Mouse (Mus musculus): ENCODE measurements around the gene Pigyl. TPM values are rescaled to one million over a fixed set of nuclear protein-coding genes. Genes with fewer than 3 reads are reported as not detected.
A peak's percentile ranks its signal among the peaks of the same experiment; 100 is the strongest.

Pigyl gene
- 10 to 100 TPM; 48.6 to 53.6 (median 50.1) TPM for total RNA-seq (2022)

DNA sequence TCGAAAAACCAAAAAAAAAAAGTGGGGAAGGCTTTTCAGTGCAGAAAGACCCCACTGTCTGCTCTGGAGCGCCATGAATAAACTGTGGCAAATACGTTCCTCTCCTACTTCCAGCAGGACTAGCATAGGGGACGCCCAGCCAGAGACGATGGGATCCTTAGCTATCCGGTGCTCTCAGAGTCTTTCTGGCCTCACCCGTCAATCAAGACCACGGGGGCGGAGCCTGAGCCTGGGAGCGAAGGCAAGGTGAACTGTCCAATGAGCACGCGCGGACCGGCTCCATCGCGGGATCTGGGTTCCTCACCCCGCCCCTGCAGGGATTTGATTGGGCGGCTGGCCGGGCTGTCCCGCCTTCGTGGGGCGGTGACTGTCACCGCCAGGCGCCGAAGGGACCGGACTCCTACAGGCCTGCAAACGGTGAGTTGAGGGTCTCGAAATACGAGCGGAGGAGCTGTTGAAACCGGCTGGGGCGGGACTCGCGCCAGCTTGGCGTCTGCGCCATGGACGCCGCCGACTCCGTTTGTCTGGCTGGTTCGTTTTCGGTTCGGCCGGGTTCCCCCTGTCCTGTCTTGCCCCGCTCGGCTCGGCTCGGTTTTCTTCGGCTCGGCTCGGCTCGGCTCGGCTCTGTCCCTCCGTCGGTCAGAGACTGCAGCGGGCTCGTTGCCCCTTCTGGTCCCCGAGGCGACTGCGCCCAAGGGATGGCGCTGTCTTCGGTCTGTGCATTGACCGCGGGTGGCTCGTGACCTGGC is at the start of gene Pigyl:
Gene Pigyl (plus strand): TSS at position 350 of the 749 bp plus-strand sequence.
- DNase-seq (ENCODE audit: low spot score) = peak; percentile 98

DNA sequence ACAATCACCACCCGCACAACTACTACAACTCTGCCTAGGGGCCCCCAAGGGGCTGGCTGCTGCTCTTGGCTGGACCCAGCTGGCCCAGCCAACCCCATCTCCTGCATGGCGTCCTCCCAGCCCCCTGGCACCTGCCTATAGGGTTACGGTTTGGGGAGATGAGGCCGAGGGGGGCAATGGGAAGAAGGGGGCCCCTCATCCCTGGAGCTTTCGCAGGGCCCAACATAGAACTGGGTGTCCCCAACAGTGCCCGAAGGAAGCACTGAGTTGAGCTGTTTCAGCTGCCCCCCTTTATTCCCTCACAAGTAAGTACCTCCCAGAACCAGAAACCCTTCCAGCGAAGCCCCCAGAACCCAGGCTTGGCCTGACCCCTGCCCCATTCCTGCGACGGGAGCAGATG is 48.5 kb upstream of the Pigyl start:
- DNase-seq (ENCODE audit: low spot score) = no peak

DNA sequence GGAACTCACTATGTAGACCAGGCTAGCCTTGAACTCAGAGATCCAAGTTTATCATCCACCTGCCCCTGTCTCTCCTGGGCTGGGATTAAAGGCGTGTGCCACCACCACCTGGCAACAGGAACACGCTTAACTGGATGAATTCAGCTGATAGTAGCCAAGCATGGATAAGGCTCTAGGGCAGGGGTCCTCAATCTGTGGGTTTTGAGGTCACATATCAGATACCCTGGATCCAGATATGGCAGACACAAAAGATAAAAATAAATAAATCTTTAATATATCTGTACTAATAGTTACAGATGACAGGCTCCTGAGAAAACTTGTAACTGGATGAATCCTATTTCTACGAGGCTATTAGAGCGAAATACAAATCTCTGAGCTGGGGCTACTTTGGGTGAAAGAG is 41.0 kb upstream of the Pigyl start:
- DNase-seq (ENCODE audit: low spot score) = no peak

DNA sequence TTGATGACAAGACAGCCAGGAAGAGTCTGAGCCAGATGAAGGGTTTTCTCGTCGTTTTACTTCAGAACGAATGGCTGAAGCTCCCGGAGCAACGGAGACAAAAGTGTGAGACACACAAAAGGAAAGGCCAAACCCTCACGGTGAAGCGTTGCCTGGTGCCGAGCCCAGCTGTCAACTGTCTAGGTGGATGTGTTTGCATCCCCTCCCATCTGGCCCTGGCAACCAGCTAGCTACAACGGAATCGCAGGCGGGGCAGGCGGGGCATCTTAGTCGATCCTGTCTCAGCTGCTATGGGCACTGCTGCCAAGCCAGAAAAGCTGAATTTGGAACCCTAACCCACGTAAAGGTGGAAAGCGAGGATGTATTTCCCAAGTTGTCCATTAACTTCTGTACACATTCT is 40.6 kb upstream of the Pigyl start:
- DNase-seq (ENCODE audit: low spot score) = no peak

DNA sequence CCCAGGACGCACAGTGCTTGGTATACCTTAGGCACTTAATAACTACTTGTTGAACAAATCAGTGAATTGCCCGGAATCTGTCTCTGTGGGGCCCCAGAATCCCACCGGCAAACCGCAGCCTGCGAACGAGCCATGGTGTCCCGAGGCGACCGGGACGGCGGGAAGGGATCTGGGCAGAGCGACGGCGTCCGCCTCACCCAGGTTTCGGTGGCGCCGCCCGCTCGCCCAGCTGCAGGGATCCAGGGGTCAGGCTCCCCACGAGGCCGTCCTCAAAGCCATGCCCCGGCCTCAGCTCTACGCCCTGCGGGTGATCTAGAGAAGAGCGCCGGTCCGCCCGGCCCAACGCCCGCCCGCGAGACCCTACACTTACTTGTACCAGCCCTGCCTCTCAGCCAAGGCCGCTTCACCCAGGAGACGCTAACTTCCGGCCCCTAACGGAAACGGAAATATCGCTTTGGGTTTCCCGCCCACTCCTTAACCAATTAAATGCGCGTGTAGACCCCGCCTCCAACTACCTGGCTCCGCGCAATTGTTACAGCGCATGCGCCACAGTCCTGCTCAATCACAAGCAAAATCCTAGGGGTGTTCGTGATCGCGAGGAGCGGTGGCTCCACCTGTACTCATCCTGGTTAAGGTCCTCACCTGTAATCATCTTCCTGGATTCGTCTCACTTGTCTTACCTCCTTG is 39.8 kb upstream of the Pigyl start, which contains the start of gene Elof1:
Gene Elof1 (minus strand): TSS at position 433 of the 687 bp plus-strand sequence.
- DNase-seq (ENCODE audit: low spot score) = peak; percentile 96

DNA sequence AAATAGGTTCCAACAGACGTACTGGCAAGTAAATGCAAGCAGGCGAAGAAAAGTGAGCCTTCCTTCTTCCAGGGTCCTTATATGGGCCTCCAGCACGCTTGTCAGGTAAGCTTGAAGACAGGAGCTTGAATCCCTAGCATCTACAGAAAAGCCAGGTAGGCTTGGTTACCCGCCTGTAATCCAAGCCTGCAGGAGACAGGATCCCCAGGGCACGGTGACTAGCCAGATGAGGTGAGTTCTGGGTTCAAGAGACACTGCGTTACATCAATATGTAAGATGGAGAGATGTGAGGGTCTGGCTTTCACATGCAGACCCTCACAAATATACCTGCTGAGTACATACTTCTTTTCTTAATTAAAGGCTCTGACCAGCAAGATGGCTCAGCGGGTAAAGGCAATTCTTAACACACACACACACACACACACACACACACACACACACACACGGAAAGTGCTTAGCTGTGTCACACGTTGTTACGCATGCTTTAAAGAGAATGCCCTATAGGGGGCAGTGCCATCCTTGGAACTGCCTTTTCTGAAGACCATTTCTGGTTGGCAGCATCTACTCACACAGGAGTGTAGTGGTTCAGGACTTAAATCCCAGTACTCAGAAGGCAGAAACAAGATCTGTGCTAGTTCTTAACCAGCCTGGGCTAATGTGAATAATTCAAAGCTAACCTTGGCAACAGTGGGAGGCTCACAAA is 38.7 kb upstream of the Pigyl start:
- no peak for DNase-seq (ENCODE audit: low spot score)

DNA sequence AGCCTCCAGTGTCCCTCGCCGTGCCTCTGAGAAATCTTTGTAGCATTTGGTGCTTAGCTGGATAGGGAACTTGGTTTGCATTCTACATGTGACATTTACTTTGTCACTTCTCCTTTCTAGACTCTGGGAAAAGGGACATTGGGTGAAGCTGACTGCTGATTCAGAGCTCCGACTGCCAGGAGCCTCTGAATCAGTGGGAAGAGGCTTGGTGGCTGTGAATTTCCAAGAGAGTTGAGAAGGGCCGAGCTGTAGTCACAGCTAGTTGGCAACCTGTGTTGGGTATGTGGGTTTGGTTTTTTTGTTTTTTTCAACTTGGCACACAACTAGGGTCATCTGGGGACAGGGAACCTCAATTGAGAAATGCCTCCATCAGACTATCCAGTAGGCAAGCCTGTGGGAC is 37.1 kb upstream of the Pigyl start:
- no peak for DNase-seq (ENCODE audit: low spot score)

DNA sequence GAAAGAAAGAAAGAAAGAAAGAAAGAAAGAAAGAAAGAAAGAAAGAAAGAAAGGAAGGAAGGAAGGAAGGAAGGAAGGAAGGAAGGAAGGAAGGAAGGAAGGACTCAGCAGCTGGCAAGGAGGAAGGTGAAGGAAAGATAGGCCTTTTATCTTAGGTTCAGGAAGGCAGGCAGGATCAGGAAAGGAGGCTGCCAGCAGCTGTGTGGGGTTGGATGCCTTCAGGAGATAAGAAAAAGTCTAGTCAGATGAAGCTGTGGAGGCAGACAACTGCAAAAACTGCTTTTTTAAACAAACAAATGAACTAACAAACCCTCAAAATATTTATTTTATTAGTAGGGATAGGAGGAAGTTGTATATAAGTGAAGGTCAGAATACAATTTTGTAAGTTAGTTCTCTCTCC is 35.1 kb upstream of the Pigyl start:
- DNase-seq (ENCODE audit: low spot score) = no peak

DNA sequence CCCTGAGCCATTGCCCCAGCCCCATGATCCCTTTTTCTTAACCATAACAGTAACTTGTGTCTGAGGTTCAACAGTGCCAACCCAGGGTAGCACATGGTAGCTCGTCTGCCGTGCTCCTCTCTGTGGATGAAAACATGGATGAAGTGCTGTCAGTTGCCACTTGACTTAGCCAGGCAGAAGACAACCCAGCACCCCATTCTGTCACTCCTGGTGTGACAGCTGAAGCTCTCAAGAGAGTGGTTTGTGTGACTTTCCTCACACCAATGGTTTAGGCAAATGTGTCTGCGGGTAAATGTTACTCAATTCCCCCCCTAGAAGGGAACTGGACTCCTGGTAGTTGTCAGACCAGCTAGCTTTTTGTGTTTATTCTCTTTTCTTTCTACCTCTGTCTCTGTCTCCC is 34.6 kb upstream of the Pigyl start:
- no peak for DNase-seq (ENCODE audit: low spot score)

DNA sequence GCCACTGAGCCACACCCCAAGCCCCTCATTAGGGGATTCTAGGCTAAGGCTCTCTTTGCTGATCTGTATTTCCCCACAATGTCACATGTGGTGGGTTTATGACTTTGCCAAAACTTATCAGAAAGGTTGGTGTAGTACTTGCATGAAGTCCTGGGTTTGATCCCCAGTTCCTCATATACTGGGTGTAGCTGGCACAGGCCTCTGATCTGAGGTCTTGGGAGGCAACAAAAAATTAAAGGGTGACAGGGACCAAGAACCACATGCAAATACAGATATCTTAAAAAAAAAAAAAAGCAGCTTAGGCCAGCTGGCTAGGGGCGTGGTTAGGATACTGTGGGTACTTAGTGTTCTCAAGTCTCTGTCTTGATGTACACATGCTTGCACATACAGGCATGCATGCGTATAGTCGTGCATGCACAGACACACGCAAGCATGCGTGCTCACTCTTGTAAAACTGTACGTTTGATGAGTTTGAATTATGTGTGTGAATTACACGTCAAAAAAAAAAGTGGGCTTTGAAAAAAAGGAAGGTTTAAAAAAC is 33.5 kb upstream of the Pigyl start:
- DNase-seq (ENCODE audit: low spot score) = no peak

DNA sequence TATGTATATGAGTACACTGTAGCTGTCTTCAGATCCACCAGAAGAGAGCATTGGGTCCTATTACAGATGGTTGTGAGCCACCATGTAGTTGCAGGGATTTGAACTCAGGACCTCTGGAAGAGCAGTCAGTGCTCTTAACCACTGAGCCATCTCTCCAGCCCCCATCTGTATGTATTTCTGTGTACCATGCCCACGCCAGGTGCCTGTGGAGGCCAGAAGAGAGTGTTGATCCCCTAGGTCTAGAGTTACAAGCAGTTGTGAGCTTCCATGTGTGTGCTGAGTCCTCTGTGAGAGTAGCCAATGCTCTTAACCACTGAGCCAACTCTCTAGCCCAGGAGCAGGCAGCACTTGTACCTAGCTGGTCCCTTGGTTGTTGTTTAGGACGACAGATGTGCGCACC is 32.5 kb upstream of the Pigyl start:
- DNase-seq (ENCODE audit: low spot score) = no peak

DNA sequence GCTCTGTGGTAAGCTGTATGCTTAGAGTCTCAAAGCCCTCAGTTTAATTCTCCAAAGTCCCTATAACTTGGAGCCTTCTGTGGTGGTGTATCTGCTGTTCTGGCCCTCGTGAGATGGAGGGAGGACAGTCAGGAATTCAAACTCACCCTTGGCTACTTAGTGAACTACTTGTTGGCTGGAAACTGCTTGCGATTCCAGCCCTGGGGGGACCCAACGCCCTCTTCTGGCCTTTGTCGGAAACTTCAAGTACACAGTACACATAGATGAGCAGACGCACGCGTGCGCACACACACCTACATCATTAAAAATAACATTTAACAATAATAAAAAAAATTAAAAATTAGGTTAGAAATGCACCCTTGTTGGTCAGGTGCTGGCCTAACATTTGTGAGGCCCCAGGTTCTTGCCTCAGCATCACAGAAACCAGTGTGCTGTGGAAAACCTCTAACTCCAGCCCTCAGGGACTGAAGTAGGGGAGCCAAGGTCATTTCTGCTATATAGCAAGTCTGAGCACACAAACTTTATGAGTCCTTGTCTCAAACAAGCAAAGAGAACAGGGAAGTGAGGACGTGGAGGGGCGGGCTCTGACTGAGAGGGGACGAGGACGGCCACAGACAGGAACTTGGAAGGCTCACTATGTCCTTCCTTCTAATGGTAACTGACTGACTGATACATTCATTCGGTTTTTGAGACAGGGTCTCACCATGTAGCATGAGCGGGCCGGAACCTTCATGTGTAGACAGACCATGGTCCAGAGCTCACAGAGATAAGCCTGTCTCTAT is 31.2 kb upstream of the Pigyl start:
- no peak for DNase-seq (ENCODE audit: low spot score)

DNA sequence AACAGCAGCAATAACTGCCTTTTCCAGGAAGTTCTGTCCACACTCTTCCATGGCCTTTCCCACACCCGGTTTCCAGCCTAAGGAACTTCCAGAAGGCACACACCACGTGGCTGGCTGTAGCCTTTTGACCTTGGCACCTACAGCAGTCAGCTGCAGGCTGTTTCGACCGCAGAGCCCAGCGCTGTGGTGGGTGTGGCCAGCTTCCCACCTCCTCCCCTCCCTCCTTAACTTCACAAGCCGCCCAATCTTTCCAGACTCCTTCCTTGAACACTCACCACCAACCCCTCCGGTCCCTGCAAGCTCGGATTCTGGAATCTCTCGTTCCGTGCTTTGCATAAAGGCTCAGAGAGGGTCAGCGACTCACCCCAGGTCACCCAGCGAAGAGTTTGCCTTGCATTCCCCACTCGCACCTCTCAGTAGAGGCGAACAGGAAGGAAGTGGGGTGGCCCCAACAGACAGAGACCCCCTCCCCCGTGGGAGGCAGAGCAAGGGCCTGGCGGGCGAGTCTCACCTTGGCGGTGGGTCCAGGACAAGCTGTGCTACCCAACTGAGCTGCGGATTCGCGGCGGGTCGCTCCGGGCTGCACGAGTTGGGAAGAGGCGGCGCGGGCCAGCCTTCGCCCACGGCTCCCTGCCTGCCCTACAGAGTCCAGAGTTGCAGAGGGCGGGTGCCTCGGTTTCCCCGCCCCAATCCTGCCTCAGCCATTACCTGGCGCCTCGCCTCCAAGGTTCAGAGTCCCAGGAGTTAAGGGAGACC is 25.2 kb upstream of the Pigyl start:
- no peak for DNase-seq (ENCODE audit: low spot score)

DNA sequence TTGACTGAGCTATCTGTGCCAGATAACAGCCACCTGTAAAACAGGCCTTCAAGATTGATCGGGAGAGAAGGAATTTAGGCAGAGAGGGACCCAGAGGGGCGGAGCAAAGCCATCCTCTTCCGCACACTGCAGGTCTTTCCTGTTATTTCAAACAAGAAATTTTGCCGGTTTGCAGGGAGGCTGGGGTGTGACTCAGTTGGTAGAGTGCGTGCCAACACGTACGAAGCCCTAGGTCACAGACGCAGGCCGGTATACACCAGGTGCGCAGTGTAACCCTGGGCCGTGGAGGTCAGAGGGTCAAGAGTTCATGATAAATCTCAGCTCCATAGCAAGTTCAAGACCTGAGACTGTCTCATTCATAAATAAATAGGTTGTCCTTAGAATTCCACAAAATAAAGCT is 24.4 kb upstream of the Pigyl start:
- DNase-seq (ENCODE audit: low spot score) = no peak

DNA sequence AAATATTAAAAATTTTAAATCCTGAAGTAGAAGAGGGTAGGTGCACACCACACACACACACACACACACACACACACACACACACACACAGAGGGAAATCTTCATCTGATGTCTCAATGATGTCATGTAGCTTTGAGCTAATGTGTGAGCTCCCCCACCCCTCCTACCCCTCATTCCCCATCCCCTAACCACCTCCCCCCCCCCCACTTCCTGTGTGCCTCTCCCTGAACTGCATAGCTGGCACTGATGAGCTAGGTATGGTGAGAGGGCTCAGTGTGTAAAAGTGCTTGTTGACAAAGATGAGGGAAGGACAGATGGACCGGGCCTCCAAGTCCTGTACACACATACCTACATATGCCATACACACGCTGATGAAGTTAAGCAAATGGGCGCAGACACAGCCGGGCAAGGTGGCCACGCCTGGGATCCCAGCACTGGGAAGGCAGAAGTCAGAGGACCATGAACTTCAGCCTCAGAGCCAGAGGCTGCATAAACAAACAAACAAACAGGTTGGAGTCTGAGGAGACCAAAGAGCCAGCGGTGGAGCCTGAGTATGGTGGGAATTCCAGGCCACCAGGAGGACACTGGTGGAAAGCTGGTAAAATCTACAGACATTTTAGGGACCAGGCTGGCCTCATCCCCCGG is 22.3 kb upstream of the Pigyl start:
- no peak for DNase-seq (ENCODE audit: low spot score)

DNA sequence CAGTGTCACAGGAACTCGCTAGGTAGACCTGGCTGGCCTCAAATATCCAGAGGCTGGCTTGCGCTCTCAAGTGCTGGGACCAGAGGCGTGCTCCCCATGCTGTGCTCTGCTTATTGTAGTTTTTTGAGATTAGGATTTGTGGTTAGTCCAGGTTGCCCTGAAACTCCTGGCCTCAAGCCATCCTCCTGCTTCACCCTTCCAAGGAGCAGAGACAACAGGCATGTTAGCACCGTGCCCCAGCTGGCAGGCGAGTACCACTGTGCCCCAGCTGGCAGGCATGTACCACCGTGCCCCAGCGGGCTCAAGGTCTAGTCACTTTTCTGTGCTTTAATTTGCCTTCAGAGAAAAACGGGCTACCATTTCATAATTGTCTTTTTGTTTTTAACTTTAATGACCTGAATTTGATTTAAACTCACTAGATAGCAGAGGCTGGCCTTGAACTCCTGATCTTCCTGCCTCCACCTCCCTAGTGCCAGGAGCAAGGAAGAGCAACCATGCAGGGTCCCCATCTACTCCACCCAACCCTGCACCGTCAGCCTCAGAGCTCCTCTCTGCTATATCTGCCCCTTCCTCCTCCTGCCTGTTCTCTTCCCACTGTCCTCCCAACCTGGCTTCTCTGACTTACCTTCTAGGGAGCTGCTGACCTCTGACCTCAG is 21.5 kb upstream of the Pigyl start:
- no peak for DNase-seq (ENCODE audit: low spot score)

DNA sequence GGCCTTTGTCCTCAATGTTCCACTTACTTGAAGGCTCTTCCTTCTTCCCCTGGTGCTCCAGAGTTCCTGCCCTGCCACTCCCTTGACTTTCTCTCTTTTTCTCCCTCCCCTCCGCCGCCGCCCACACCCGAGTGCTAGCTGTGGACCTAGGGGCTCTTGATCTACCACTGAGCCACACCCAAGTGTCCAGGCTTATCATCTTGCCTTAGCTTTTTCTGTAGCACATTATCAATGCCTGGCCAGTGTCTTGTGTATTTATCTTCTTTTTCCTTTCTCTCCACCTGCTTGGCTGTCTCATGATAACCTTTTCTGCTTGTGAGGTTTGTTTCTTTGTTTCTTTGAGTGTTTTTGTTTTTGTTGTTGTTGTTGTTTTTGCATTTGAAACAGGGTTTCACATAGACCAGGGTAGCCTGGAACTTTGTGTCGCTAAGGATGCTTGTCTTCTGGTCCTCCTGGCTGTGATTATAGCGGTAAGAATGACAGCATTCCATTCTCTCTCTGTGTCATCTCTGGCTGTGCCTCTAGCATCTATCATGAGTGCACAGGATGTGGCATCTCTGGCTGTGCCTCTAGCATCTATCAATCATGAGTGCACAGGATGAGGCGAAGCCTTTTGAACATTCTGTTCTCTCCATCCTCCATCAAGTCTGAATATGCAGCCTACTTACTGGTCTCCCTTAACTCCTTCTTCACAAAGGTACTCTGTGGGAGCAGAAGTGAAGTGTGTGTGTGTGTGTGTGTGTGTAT is 20.8 kb upstream of the Pigyl start, which contains the start of gene Acp5:
Gene Acp5 (minus strand): TSS at position 68 of the 747 bp plus-strand sequence.
- no peak for DNase-seq (ENCODE audit: low spot score)

DNA sequence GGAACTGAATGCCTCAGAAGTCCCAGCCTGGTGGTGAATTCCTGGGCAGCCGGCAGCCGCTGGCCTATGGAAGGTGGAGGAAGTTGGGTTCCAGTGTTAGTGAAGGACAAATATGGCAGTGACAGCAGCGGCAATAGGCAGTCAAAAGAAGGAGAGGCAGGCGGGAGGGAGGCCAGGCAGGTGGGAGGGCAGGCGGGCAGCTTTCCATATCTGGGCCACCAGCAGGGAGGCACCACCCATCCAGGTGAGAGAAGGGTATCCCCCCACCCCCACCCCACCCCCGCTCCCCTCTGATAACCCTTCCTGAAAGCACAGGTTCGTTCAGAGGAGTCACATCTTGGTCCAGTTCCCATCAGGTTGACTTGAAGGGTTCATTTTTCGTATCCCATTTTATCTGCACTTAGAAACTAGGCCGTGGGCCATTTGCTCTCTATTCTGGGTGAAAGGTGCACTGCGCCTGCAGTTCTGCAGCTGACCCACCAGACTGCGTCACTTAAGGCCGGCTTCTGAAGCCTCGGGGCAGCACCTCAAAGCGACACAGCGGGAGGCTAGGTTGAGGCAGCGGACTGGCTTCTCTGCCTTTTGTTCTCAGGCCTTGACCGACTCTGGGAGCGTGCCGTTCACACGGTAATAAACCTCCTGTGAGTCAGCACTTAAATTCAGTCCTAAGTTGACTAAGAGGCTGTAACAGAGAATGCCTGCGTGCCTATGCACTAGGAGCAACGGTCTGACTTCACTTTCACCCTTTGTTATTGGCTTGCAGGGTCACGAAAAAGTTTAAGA is 19.7 kb upstream of the Pigyl start:
- no peak for DNase-seq (ENCODE audit: low spot score)

All from heart, adult 8-10 months (tissue).